Mouse (Mus musculus) left cerebral cortex, adult 8-10 months (tissue): ENCODE results near the gene S1pr5. TPM values are rescaled to one million over a fixed set of nuclear protein-coding genes. Genes with fewer than 3 reads are reported as not detected.
"Not testable (repeated sequence)": the region's sequence is repeated elsewhere in the genome, so short reads cannot be mapped to it uniquely, and the experiment has no call there.

ENCODE experiments used
- DNase-seq, 2 experiments: peaks; one replicate each; pipeline ENCODE4 v3.0.0; 2022; ENCODE audit warnings: low spot score in 2 of 2
- total RNA-seq, 4 experiments: library from RNA; stranded (reverse); gene quantifications; 2 replicates each; pipeline ENCODE4 v1.2.4; 2022

The S1pr5 gene
- total RNA-seq, 4 experiments from 2014 or later: 14.8 to 20.5 (median 16.8) TPM

DNA sequence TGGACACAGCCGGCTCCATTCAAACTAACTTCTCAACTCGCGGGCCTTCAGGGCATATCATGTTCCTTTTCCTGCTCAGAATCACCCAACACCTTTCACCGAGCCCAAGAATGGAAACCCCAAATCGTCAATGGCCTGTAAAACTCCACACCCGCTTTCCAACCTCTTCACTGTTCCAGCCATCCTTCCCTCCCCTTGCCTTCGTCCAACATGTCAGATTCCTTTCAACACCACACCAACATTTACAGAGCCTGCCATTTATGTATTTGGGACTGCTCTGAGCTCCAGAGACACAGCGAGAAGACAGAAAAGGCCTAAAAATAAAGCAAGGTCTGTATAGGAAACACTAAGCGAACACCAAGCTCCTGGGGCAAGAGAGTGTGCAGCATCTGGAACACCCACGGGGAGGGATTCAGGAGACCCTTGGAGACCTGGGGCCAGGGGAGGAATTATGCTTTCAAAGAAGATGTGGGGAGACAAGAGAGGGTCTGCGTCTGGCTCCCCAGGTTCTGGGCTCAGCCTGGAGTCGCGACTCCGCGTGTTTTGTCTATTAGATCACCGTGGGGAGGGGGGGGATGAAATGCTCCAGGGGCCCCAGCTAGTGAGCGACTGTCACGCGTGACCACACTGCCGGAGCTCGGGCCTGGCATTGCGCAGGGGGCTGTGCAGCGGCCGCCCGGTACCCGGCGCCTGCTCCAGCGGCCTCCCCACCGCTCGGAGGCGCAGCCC, 10.1 kb downstream of the S1pr5 start:
- DNase-seq: no peak

DNA sequence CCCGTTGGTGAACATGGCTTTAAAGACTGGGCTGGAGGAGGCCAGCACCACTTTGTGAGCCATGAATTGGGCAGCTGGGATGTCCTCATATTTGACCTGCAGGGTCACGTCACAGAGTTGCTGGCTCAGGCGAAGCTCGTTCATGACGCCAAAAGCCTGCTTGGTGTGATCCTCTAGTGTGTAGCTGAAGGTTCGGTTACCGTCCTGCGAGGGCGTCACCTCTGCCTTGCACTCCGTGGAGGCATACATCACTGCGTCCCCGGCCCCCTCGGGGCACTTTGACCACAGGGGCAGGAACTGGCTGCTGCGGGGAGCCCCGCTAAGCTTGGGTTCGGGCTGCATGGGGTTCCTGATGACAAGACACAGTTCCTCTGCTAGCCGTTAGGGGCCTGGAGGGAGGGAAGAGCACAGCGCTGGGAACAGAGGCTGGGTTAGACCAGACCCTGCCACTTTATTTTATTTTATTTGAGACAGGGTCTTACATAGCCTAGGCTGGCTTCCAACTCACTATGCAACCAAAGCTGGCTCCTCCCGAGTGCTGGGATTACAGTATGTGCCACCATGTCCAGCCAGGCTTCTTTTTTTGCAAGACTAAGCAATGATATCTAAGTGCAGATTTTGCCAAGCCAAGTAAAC, 10.8 kb downstream of the S1pr5 start:
- DNase-seq: no peak

DNA sequence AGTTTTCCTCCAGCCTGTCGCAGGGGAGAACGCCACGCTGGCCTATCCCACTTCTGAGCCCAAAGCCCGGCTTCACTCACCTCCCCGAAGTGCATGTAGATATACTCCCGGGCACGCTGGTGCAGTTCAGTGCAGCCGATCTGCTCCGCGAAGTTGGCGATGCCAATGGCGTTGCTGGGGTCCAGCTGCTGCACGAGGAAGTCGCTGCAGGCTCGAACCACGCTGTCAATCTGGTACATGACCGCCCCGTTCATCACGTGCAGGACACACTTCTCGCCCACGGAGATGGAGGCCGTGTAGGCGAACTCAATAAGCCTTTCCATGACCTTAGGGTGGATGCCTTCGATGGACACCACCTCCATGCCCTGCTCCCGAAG, 11.3 kb downstream of the S1pr5 start:
- DNase-seq: no peak

DNA sequence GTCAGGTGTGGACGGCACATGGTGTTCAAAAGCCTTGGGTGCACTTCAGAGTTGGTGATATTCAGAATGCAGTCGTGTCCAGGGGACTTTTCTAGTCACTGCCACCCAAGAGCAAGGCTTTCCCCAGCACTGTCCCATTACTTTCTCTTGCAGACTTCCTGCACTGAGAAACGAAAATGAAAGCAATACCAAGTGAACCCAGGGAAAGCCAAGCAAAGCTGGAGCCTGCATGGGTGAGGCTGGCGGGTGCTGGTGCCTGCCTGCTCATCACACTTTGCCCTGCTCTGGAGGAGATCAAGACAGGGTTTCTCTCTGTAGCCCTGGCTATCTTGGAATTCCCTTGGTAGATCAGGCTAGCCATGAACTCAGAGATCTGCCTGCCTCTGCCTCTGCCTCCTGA, 12.9 kb downstream of the S1pr5 start:
- DNase-seq: no peak

DNA sequence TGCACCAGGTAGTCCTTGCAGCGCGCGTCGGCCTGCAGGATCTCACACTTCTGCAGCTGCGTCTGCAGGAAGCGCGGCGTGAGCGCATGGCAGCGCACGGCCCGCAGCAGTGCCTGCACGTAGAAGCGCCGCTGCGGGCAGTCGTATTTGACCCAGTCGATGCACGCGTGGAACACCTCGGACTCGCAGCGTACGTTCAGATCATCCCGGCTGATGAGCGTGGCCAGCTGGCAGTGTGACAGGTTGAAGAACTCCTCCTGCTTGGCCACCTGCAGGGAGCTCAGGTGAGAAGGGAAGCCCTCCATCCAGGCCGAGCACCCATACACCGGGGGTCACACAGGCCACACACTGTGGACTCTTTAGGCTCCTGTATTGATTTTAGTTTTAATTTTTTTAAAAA, 14.4 kb downstream of the S1pr5 start:
- no peak for DNase-seq

DNA sequence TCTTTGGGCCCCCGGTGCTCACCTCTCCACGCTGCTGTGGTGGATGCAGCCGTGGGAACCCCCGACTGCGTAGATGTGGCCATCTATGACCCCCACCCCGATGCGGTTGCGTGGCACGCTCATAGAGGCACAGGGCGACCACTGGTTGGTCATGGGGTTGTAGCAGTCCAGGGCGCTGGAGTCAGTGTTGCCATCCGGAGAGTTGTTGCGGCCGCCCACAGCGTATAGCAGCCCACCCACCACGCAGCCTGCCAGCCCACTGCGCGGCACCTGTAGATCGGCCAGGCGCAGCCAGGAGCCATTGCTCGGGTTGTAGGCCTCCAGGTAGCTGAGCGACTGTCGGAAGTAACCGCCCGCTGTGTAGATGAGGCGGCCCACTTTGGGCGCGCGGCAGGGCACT, 14.9 kb downstream of the S1pr5 start:
- no peak for DNase-seq

DNA sequence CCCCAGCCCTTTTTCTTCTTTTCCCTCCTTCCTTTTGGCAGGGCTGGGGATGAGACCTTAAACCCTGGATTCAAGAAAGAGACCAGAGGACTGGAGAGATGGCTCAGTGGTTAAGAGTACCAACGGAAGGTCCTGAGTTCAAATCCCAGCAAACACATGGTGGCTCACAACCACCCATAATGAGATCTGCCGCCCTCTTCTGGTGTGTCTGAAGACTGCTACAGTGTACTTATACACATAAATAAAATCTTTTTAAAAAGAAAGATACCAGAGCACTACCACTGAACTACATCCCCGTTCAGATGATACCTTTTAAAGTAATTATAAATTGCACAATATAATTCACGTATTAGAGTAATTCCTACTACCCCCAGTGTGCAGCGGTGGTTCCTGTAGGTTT, 15.4 kb downstream of the S1pr5 start:
- DNase-seq: no peak

DNA sequence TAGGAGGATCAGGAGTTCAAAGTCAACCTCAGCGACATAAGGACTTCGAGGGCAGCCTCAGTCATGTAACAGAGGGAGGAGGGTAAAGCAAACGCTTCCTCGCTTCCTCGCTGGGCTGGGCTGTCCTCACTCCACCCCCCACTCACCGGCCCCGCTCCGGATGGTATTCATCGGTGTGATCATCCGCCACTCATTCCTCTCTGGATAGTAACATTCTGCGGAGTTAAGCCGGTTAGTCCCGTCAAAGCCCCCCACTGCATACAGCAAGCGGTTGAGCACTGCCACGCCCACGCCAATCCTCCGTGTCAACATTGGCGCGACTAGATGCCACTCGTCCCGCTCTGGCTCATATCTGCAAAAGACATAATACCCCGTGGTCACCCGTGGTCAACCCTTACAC, 16.7 kb downstream of the S1pr5 start:
- DNase-seq: no peak

DNA sequence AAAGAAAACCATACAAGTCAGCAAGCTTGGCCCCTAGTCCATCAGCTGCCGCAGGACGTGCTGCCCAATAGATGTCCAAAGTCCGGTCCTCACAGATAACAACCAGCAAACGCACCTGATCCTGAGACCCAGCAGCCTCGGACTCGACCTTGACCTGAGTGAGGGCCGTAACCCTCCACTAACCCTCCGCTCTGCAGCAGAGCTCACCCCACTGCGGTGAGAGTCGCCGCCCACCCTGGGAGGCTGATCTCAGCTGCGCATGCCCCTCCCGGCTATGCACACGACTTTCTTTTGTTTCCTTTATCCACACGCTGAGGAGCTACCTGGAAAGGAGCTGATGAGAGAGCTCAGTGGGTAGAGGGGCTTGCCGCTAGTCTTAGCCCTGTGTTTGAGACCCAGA, 20.9 kb downstream of the S1pr5 start:
- DNase-seq: no peak

DNA sequence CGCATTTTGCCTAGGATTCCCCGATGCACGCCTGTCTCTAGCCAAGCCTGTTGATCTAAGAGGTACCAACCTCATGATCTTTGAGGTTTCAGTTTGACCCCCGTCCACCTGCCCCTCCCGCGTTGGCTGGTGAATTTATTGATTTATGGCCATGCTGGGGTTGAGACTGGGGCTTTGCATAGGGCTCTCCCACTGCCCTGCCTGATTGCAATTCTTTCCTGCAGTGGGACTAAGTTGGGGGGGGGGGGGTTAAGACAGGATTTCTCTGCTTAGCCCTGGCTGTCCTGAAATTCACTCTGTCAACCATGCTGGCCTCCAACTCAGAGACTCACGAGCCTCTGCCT, 22.9 kb downstream of the S1pr5 start:
- DNase-seq: no peak

DNA sequence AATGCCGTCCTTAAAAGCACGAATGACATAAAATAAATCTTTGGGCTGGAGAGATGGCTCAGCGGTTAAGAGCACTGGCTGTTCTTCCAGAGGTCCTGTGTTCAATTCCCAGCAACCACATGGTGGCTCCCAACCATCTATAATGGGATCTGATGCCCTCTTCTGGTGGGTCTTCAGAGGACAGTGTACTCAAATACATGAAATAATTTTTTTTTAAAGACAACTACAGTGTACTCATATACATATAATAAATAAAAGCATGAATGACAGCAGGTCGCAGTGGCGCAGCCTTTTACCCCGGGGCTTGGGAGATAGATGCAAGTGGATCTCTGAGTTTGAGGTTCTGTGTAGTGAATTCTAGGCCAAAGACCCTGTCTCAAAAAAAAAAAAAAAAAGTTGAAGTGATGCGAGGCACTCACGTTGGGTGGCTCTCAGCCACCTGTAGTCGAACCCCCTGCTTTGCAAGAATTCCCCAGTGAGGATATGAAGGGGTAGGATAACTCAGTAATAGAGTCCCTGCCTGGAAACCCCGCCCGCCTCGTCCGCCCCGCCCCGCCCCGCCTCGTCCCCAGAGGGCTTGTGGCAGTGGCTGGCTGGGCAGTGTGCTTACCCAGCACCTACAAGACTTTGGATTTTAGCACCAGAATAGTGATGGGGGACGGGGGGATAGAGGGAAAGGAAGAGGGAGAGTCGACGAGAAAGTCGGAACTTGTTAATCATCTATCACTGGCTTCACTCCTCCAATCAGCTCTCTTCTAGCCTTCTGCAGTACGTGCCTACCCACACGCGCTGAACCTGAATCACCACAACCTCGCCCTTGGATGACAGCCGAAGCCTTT, 23.4 kb downstream of the S1pr5 start:
- DNase-seq: no peak

DNA sequence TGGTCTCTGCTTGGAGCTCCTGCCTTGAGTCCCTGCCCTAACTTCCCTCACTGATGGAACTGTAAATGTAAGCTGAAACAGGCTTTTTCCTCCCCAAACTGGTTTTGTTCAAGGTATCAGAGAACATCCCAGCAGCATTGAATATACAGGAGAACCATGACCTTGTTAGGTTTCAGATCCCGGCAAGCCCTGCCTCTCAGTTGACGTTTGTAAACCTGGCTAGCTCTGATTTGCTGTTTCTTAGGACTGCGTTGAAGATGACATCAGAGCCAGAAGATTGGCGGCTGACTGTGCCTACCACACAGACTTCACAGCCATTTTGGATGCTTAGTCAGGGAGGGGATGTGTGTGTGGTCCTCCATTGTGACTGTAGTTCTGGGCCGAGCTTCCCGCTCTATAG, 24.3 kb downstream of the S1pr5 start:
- DNase-seq: no peak

DNA sequence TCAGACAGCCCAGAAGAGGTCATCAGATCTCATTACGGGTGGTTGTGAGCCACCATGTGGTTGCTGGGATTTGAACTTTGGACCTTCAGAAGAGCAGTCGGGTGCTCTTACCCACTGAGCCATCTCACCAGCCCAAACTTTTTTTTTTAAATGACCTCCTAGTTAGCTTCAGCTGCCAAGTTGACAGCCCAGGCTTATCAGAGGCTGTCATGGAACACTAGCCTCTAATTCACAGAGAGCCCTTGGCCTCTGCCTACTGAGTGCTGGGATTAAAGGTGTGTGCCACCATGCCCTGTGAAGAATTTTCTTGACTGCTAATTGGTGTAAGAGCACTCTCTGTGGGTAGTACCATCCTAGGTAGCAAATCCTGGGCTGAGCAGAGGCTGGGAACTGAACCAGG, 24.8 kb downstream of the S1pr5 start:
- DNase-seq: not testable (repeated sequence)

DNA sequence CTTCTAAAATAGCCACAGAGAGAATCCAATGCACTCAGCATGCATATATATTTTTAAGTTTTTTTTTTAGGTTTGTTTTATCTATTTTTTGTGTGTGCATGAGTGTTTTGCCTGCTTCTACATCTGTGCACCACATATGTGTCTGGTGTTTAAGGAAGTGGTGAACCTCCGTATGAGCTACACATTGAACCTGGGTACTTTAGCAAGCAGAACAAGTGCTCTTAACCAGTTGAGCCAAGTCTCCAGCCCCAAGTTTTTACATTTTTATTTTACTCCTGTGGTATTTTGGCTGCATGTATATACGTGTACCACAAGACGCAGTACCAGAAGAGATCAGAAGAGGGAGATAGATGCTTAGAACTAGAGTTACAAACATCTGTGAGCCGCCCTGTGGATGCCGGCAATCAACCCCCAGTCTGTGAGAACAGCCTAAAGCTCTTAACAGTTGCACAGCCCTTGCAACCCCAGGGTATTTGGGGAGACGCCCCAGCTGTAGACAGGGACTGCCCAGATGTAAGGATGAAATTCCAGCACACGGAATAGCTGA, 26.8 kb downstream of the S1pr5 start:
- DNase-seq: no peak

DNA sequence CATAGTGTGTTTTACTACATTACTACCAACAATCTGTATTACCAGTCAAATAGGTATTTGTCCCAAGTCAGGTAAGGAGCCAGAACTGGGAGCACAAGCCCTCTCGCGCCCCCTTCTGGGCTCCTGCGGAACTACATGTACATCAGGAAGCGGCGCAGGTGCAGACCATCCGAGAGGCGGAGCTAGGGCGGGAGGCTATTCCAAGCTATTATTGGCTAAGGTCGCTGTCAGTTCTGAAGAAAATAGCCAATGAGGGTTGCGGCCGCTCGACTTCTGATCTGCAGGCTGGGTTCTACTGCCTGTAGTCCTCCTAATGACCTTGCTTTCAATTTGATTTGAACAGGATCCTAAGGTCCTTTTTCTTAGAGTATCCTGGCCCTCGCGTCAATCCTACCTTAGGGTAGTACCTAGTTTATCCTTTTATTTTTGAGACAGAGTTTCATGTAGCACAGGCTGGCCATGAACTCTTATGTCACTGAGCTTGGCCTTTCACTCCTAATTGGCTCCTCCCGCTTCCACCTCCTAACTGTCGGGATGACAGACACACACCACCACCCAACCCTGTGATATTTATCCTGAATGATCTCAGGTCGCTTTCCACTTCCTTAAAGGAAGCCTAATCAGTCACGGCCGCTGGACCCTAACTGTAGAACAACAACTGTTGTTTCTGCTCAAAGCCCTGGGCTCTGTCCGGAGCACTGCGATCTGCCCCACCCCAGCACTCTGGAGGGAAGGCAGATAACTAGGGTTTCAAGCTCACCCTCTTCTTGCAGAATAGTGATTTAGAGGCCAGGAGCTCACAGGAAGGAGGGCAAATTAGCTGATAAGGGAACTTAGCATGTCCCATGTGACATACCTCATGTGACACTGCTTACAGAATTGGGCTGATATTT, 27.5 kb downstream of the S1pr5 start:
- peak; percentile 90 for DNase-seq

DNA sequence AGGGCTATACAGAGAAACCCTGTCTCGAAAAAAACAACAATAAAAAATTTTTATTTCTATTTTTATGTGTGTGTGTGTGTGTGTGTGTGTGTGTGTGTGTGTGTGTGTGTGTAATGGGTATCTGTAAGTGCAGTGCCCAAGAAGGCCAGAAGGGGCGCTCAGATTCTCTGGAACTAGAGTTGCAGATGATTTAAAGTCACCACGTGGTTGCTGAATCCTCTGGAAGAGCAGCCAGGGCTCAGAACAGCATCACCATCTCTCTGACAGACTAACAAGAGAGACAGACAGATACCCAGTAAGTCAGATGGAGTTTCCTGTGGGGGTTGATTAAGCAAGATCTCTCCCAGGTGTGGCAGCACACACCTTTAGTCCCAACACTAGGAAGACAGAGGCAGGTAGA, 28.4 kb downstream of the S1pr5 start:
- DNase-seq: no peak

DNA sequence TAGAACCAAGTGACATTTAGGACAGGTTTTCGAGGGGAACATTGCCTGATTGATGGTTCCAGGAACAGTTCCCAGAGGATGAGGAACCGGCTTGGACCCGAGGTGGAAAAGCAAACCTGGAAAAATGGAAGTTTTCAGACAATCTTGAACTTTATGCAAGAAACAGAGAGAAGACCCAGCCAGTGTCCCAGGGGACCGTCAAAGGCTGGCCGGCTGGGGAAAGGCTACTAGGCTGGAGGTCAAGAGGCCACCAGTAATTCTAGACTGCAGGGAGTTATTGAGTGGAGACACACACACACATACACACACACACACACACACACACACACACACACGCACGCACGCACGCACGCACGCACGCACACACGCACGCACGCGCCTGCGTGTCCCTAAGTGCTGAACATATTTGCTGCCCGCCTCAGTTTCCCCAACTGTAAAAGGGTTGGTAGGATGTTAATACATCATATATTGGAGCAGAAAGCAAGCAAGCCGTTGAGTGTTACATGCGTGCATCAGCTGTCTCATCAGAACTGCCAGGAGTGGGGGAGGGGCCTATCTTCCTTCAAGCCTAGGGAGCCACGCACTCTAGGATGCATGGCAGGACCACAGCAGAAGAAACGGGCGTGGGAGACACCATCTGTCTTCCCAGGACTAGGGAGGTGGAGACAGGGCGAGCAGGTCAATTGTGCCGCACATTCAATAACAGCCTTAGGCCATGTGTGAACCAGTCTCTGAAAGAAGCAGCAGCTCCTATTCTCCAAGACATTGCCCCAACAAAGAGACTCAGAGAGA, 32.0 kb downstream of the S1pr5 start:
- no peak for DNase-seq

DNA sequence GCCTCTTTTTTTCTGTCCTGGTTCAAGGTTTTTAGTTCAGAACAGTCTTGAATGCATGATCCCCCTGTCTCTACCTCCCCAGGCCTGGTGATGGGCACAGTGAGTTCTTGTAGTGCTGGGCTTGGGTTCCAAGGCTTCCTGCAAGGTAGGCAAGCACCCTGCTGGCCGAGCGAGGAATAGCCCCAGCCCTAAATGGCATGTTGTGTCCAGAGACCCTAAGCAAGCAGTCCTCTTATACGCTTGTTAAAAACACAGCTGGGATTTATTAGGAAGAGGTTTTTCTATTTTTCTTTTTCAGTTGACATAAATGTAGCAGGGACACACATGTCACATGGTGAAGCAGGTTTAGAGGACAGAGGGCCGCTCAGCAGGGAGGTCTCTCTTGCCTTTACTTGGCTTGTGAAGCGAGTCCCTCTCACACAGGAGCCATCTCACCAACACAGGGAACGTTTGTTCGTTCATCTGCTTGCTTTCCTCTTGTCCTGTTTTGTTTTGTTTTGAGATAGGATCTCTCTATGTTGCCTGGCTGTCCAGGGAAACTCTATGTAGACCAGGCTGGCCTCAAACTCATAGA, 34.5 kb downstream of the S1pr5 start:
- no peak for DNase-seq

DNA sequence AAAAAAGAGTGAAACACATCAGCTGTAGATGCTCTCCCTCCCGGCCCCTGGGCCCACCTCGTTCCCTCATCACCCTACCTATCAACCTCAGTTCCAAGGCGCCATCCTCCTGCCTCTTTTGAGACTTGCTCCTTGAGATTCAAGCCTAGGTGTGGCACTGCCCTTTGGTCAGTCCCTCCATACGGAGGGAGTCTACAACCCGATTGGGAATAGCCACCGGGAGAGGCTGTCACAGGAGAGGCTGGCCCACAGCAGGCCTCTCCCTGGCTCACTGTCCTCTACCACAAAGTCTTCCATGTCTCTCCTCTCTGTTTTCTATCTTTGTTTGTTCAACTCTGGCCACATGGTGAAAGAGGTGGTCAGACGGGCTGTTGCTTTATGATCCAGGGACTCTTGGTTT, 36.6 kb downstream of the S1pr5 start:
- DNase-seq: no peak

DNA sequence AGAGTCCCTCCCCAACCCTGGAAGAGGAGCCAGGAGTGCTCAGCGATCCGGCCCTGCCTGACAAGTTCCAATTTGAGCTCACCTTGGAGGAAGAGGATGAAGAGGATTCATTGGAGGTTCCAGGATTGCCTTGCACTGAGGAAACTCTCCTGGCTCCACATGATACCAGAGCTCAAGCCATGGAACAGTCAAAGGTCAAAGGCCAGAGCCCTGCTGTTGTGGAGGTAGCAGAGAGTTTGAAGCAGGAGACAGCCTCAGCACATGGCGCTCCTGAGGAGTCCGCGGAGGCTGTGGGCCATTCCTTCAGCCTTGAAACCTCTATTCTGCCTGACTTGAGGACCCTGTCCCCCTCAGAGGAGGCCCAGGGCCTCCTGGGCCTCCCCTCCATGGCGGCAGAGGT, 37.4 kb downstream of the S1pr5 start:
- no peak for DNase-seq
